Mouse (Mus musculus) kidney, postnatal 25 days (tissue): ENCODE measurements at regions not wholly inside any gene's neighbourhood (a gene's known extent, or its start where the extent isn't known, plus 50 kb on each side); places are given as distances from the start of the nearest gene placed in this dataset.

Source experiments
- DNase-seq, 2 experiments: peaks; one replicate each; pipeline ENCODE4 v3.0.0; 2021; ENCODE audit warnings: mixed read lengths in 2 of 2

DNA sequence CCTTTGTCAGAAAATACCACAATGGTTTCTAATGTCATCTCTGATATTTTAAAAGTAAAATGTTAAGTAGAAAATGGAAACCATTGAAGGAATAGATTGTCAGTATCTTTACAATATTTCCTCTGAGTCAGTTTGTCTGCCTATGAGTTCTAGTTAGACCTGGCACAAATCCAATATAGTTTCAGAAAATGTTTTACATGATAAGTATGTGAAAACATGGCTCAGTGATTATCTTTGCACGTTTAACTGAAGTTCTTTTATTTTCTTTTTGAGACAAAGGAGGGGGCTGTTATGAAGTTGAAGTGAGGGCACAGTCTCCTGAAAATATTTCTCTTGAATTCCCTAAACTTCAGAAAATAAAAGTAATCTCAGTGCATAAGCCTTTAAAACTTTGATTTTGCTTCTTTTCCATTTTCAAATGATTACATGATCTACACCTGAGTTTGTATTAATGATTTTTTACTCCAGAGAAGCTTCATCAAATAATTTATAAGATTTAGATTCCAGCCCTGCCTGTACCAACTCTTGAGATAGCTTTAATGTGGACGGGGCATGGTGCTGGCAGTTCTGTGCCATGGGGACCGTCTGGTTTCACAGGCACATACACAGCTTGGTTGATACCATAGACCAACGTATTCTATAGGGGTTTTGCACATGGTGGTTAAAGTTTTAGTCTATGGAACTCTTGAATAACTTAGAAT lies 336.5 kb downstream of the Pdha2 start:
- no peak for DNase-seq

DNA sequence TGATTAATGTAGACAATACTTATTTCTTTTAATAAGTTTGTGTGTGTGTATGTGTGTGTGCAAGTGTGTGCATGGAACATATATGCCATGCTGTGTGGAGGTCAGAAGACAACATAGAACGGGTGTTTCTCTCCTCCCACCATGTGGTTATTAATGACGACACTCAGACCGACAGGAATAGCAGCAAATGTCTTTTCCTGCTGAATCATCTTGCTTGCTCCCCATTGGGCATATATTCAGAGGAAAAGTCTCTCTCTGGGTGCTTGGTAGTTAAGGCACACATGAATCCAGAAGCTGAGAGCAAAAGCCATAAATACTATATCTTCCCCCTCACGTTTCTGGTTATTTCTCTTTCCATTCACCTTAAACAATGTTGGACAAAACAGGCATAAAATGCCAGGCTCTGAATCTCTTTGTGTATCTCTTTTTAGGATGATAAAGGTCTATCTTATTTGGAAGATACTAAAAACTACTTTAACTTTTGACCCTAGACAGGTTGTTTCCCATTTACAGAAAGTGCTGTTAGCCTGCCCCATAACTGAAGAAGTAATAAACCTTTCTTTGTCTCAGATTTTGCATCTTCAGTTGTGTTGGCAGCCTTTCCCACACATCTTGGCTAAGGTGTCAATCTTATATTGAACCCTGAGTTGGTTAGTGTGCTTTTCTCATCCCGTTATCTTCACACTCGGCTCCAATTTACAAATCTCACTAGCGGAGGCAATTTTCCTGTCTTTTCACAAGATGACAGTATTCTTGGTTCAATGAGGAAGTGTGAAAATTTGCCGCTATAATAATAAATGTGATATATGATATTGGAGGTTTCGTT lies 337.9 kb downstream of the Pdha2 start:
- no peak for DNase-seq

DNA sequence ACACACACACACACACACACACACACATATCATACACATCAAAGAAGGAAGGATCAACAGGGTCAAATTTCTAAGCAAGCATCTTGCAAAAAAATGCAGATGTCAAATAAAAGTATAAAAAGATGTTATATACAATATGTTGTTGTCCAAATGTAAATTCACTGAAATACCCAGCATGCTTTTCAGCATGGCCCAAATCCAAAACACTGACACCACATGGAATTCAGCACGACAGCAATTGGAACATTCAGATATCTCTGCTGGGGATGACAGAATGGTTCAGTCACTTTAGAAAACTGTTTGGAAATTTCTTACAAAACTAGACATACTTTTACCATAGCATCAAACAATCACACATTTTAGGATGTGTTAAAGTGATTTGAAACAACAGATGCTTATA lies 339.6 kb downstream of the Pdha2 start:
- no peak for DNase-seq

DNA sequence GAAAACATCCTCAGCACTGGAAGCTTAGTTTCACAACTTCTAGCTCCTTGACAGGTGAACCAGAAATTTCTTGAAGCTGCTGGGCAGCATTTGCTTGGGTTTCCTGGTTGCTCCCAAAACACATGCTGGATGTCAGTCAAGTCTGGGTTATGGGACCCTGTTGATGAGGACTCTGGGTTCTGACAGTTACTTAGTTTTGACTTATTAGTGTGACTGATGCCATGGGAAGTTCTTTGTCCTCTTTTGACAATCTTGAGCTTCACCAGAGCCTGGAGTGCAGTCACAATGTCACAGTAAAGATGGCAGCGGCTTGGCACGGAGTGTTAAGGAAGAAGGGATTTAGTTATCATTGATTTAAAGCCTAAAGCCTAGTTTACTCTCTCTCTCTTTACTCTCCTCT lies 340.9 kb downstream of the Pdha2 start:
- no peak for DNase-seq

- DNase-seq, result no peak
These were observed 372.0 kb downstream of the Pdha2 start for GRCm38 (mm10) chr3:140840197-140840596.

DNA sequence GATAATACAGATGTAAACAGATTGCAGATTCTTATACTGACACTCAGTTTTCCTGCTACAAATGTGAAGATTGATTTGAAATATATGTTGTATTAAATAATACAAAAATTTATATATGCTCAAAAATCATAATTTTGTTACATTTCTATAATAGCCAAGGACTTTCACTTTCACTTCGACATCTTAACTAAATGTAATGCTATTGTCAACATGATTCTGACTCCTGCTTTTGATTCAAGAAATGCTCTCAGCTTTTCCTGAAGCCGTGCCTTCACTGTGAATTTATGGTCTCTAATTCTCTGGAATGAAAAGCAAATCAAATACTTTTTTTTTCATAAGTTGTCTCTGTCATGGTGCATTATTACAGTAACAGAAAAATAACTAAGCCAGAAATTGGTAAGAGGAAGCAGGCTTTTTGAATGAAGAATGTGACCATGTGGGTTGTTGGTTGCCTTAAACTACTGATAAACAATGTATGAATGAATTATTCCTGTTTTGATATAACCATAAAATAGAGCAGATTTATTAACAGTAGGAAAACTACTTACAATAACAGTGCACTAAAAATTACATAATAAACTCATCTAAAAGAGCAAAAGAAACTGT lies 374.1 kb downstream of the Pdha2 start:
- no peak for DNase-seq

GRCm38 (mm10) chr3:140821266-140821665 lies 390.9 kb downstream of the Pdha2 start:
- no peak for DNase-seq

- no peak for DNase-seq
These were observed 406.6 kb downstream of the Pdha2 start for GRCm38 (mm10) chr3:140805586-140805985.

DNA sequence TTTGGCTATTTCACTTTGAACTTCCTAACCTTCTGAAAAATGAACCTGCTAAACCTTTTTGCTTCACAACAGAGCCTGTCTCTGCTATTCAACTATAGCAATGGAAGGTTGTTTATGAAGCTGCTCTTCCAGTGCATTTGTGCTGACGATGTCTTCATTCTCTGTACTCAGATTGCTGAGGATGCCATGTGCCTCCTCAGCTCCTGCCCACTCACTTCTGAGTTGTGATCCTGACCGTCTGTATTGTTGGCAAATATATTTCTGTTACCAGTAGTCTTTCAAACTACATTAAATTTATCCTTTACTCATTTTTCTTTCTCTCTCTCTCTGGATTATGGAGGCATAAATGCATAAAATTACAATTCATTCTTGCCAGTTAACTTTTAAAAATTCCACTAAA lies 419.2 kb downstream of the Pdha2 start:
- no peak for DNase-seq

- DNase-seq, result peak; percentile 5 to 40
These were observed 426.5 kb downstream of the Pdha2 start for GRCm38 (mm10) chr3:140785700-140786099.

- no peak for DNase-seq
These were observed 452.1 kb downstream of the Pdha2 start for GRCm38 (mm10) chr3:140760051-140760450.

GRCm38 (mm10) chr3:140744501-140744900 lies 467.7 kb downstream of the Pdha2 start:
- DNase-seq, result no peak

GRCm38 (mm10) chr3:140740430-140740829 lies 471.7 kb downstream of the Pdha2 start:
- no peak for DNase-seq

GRCm38 (mm10) chr3:140738654-140739369 lies 473.3 kb downstream of the Pdha2 start:
- no peak for DNase-seq

GRCm38 (mm10) chr3:140716896-140717295 lies 495.3 kb downstream of the Pdha2 start:
- no peak for DNase-seq

- DNase-seq, result no peak
These were observed 504.5 kb downstream of the Pdha2 start for GRCm38 (mm10) chr3:140707591-140708131.

- DNase-seq, result no peak
These were observed 505.4 kb downstream of the Pdha2 start for GRCm38 (mm10) chr3:140706725-140707124.

DNA sequence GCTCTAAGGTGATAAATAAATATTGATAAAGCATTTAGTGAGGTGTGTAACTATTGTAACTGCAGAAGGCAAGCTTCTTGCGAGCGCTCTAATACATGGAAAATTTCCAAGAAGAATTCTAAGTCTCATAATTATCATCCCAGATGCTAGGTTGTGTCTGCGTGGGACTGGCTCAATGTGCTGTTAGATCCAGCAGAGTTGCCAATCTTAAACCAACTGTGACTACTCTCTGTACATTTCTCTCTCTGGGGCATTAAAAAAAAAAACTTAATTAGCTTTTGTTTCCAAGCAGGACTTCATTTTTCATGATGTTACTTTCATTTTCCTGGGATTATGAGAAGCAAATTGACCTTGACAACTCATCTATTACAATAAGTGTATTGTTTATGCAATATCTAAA lies 506.6 kb downstream of the Pdha2 start:
- no peak for DNase-seq

GRCm38 (mm10) chr3:140702929-140703328 lies 509.2 kb downstream of the Pdha2 start:
- DNase-seq, result no peak

DNA sequence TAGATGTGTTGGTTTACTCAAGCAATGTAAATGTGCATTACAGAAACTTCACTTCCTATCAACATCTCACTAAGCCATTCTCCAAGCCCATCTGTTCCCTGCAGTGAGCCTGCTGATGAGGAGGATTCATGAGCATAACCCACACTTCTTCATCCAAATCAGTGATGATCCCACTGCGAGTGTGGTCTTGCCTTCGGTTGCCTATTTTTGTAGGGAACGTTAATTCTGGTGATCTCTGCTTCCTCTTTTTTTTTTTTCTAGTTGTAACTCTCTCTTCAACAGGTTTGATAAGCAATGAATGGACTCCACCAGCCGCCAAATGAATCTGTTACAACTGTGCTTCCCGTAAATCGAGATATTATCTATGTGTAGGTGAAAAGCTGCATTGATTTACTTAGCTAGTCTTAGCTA lies 509.9 kb downstream of the Pdha2 start:
- DNase-seq, result no peak

DNA sequence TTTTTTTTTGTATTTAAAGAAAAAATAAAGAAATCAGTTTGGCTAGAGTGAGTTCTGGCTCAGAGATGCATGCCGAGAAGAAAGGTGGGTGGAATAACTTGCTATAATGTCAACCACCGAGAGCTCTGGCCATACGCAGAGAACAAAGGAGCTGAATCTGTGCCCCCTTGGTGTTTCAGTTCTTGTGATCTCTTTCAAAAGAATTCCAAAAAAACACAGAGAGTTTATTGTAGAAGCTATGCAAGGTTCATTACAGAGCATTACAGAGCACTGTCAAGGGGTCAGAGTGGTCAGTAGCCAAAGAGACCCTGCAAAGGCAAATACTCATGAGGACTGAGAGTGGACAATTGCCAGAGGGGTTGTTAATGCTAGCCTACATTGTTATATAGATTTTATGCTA lies 514.9 kb downstream of the Pdha2 start:
- DNase-seq, result no peak

- DNase-seq, result no peak
These were observed 529.4 kb downstream of the Pdha2 start for GRCm38 (mm10) chr3:140682794-140683193.
